Mouse (Mus musculus): Measurements from ENCODE around the gene Nat8l. TPM values are rescaled to one million over a fixed set of nuclear protein-coding genes. Genes with fewer than 3 reads are reported as not detected.
A peak's percentile ranks its signal among the peaks of the same experiment; 100 is the strongest.
"Not testable (repeated sequence)": the region's sequence is repeated elsewhere in the genome, so short reads cannot be mapped to it uniquely, and the experiment has no call there.

Nat8l gene
- total RNA-seq (2014; rRNA removed), result 42.9 and 46.6 TPM in 2 replicates
- 5.3 and 6.1 TPM in 2 replicates for polyA plus RNA-seq (2015; fragmentation: Nextera tagmentation; extraction: Ambion mirVana)

DNA sequence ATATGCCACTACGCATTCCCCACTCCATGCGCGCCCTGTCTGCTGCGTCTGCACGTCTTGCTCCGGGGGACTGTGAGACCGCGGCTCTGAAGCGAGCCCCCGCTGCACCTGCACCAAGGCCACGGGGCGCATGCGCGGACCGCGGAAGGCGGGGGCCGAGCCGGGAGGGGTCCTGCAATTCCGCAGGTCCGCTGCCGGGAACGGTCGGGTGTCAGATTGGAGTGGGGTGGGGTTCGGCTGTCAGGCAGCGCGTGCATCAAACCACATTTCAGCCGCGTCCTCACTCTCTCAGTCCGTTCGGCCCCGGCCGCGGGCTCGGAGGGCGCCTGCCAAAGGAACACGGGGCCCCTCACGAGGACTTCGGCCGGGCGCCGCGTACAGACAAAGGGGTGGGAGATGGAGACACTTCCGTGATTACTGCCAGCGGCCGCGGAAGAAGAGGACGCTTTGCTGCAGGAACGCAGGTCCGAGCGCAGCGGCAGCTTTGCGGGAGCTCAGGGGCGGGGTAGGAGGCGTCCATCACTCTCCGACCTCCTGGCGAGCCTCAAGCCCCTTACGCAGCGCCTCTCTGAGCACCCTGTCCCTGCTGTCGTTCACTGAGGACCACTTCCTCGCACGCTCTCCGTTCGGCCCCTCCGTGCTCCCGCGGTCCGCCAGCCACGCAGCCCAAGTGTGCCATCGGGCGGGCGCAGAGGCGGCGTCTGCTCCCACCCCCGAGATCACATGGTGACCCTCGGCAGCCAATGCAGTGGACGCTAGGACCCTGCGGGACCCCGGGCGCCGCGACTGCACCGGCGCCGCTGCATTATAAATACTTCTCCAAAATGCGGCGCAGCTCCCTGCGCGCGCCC is at the start of gene Nat8l:
Gene Nat8l, plus strand, starts transcription at position 142 of the 851 bp plus-strand sequence.
- Histone ChIP-seq H3K4me2 (ENCODE audit: low read depth, low read length, poor library complexity, severe bottlenecking) (peak within 1 kb of the TSS; percentile 82), H3K4me3 (ENCODE audit: low read depth, low read length) (peak within 1 kb of the TSS; percentile 90), H3K36me3 (ENCODE audit: insufficient read depth, low read length) (peaks cover 8% of the 10 kb centered on the region; the same call in 1 of the 2 replicates), H3K9ac (replicated peaks; ENCODE audit: low read length, poor library complexity, severe bottlenecking) (peak within 1 kb of the TSS; percentile 93), H3K4me1 (ENCODE audit: insufficient read depth, low read length) (peaks cover 22% of the 10 kb centered on the region), H3K27me3 (ENCODE audit: insufficient read depth, low read length) (no peaks in the 10 kb centered on the region), H3K27ac (ENCODE audit: low read depth, low read length) (peak within 1 kb of the TSS; percentile 96), H3K9me3 (ENCODE audit: low read length) (no peaks in the 10 kb centered on the region)
- under 1% methylated on average over 84 of the region's 90 CpGs for WGBS
- DNase-seq (ENCODE audit: low spot score), result peak; percentile 96
- no peak; the same call in 1 of the 2 replicates for TF ChIP-seq CTCF (IDR thresholded peaks at IDR 0.05)
- peak; percentile 93 for ATAC-seq (ENCODE audit: low FRiP score)

DNA sequence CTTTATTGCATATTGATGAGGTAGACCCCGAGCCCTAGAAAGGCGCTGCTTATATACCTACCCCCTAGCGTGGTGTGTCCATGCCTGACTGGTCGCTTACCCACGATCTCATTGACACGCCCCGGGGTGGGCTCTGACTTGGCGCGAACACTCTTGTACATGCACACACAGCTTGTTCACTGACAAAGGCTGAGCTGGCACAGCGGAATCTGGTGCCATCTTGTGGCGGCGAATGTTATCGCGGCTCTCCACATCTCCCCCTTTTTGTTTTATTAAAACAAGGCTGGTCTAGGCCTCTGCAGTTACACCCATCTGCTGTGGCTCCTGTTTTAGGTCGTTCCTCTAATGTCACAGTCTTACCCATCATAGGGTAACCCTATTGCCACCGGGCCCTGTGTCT is 48.7 kb upstream of the Nat8l start:
- H3K9ac ChIP-seq (replicated peaks; ENCODE audit: low read length, poor library complexity, severe bottlenecking); H3K27ac ChIP-seq (ENCODE audit: low read depth, low read length); H3K4me2 ChIP-seq (ENCODE audit: low read depth, low read length, poor library complexity, severe bottlenecking); H3K4me3 ChIP-seq (ENCODE audit: low read depth, low read length); H3K36me3 ChIP-seq (ENCODE audit: insufficient read depth, low read length); ATAC-seq (ENCODE audit: low FRiP score); H3K9me3 ChIP-seq (ENCODE audit: low read length); H3K27me3 ChIP-seq (ENCODE audit: insufficient read depth, low read length); DNase-seq (ENCODE audit: low spot score); H3K4me1 ChIP-seq (ENCODE audit: insufficient read depth, low read length): not testable (repeated sequence)
- TF ChIP-seq CTCF (IDR thresholded peaks at IDR 0.05), result peak; percentile 40
- 93% methylated on average over 16 of the region's 16 CpGs for WGBS

GRCm38 (mm10) chr5:33948314-33948713 is 47.5 kb upstream of the Nat8l start:
- Histone ChIP-seq H3K4me3 (ENCODE audit: low read depth, low read length) (no peak overlapping the region), H3K27ac (ENCODE audit: low read depth, low read length) (no peak overlapping the region), H3K27me3 (ENCODE audit: insufficient read depth, low read length) (no peaks in the 10 kb centered on the region), H3K9ac (replicated peaks; ENCODE audit: low read length, poor library complexity, severe bottlenecking) (no peak overlapping the region), H3K9me3 (ENCODE audit: low read length) (peaks cover 4% of the 10 kb centered on the region; the same call in 1 of the 2 replicates), H3K4me1 (ENCODE audit: insufficient read depth, low read length) (no peaks in the 10 kb centered on the region), H3K4me2 (ENCODE audit: low read depth, low read length, poor library complexity, severe bottlenecking) (no peak overlapping the region), H3K36me3 (ENCODE audit: insufficient read depth, low read length) (no peaks in the 10 kb centered on the region)
- DNase-seq (ENCODE audit: low spot score) (peak; percentile 27), ATAC-seq (ENCODE audit: low FRiP score) (no peak)
- 48% methylated on average over 4 of the region's 4 CpGs for WGBS
- no peak for TF ChIP-seq CTCF (IDR thresholded peaks at IDR 0.05)

DNA sequence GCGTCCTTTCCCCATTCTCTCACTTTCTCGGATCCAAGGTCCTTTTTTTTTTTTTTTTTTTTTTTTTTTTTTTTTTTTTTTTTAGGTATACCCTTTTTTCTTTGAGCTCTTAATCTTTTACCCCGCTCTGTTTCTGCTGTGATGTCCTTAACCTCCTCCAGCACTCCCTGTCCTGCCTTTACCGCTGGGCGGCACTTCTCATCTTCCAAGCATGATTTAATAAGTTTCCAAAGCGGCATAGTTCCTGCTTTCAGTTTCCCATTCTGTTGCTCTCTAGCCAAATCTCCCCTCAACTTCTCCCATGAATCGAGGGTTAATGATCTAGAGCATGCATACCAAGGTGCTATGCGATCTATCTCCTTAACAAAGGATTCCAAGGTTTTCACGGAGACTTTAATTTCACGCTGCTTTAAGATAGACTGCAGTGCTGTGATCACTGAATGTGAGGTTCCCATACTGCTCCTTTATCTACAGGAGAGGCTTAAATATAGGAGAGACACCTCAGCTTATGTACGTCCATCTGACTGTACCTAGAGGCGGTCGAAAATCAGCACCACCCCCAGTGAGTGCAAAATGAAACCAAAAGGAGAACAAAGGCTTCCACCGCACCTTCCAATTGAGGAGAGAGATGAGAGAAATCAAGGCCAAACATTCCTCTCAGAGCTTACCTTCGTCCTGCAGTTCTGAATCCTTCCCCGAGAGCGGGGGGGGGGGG is 42.2 kb upstream of the Nat8l start:
- peak overlapping the region; percentile 24 for H3K4me3 ChIP-seq (ENCODE audit: low read depth, low read length)

GRCm38 (mm10) chr5:33954354-33954753 is 41.4 kb upstream of the Nat8l start:
- Histone ChIP-seq H3K27ac (ENCODE audit: low read depth, low read length) (no peak overlapping the region), H3K4me1 (ENCODE audit: insufficient read depth, low read length) (no peaks in the 10 kb centered on the region), H3K9me3 (ENCODE audit: low read length) (no peaks in the 10 kb centered on the region), H3K4me3 (ENCODE audit: low read depth, low read length) (peak overlapping the region; percentile 24), H3K9ac (replicated peaks; ENCODE audit: low read length, poor library complexity, severe bottlenecking) (no peak overlapping the region), H3K36me3 (ENCODE audit: insufficient read depth, low read length) (no peaks in the 10 kb centered on the region), H3K4me2 (ENCODE audit: low read depth, low read length, poor library complexity, severe bottlenecking) (peak overlapping the region; percentile 28; the same call in 1 of the 2 replicates), H3K27me3 (ENCODE audit: insufficient read depth, low read length) (no peaks in the 10 kb centered on the region)
- DNase-seq (ENCODE audit: low spot score) (peak; percentile 81), ATAC-seq (ENCODE audit: low FRiP score) (peak; percentile 93)
- peak; percentile 96 for TF ChIP-seq CTCF (IDR thresholded peaks at IDR 0.05)
- 20% methylated on average over 10 of the region's 10 CpGs for WGBS

More for the DNA sequence above, 42.2 kb upstream of the Nat8l start:
- Histone ChIP-seq H3K9ac (replicated peaks; ENCODE audit: low read length, poor library complexity, severe bottlenecking) (no peak overlapping the region), H3K36me3 (ENCODE audit: insufficient read depth, low read length) (no peaks in the 10 kb centered on the region), H3K4me1 (ENCODE audit: insufficient read depth, low read length) (no peaks in the 10 kb centered on the region), H3K27ac (ENCODE audit: low read depth, low read length) (no peak overlapping the region), H3K9me3 (ENCODE audit: low read length) (no peaks in the 10 kb centered on the region), H3K4me2 (ENCODE audit: low read depth, low read length, poor library complexity, severe bottlenecking) (peak overlapping the region; percentile 28; the same call in 1 of the 2 replicates), H3K27me3 (ENCODE audit: insufficient read depth, low read length) (no peaks in the 10 kb centered on the region)
- DNase-seq (ENCODE audit: low spot score) (no peak), ATAC-seq (ENCODE audit: low FRiP score) (peak; percentile 47; the same call in 1 of the 2 replicates)
- TF ChIP-seq CTCF (IDR thresholded peaks at IDR 0.05), result no peak
- WGBS, result 74% methylated on average over 17 of the region's 17 CpGs
